Mouse (Mus musculus) T-helper 17 cell (primary cell): Measurements from ENCODE around the gene Olfr839-ps1.

Source experiments
- in situ Hi-C, 2 experiments: fragments of 300-600 bp; cut with MboI, MseI; formaldehyde crosslinking; loops; 1 replicate in 1 of 2; 2 replicates in 1 of 2; pipeline ENCODE4 v1.15.1; 2025; ENCODE audit warnings: high pct_unique_total_duplicates in 2 of 2

Gene Olfr839-ps1

DNA sequence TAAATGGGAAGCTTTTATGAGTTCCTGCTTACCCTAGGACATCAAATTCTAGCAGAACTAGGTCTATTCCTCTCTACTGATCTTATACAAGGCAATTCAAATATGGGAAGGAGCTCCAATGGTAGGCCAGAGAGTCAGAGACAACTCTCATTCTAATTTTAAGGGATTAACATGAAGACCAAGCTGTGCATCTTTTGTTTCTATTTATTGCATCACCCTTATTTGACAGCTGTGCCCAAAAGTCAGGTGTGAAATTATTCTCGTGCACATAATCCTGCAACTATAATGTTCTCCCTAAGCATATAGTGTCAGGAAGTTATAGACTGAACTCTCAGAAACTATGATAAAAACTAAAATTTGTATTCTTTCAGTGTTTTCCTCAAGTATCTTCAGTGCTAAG is at the start of gene Olfr839-ps1:
Olfr839-ps1 (minus strand) TSS at position 101 of the 400 bp plus-strand sequence.
- in situ Hi-C loops: no loop called here

DNA sequence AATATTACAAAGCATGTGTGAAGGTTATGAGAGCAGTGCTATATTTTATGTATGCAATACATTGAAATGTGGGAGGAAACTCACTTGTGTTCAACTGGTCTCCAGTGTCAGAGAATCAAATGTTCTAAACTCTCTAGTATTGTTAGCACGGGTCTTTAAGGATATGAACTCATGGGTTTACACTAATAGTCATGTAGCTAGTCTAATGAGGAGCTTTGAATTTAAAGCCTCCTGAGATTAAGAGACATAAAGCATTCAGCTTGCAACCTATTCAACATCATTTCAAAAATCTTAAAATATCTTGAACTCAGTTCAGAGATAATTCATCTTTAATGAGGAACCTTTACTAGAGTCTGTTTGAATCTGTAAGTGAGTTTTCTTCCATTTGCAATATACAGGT is 41.1 kb downstream of the Olfr839-ps1 start, which contains the start of gene Olfr837:
Olfr837 (plus strand) TSS at position 301 of the 400 bp plus-strand sequence.
- in situ Hi-C loops: no loop called here

DNA sequence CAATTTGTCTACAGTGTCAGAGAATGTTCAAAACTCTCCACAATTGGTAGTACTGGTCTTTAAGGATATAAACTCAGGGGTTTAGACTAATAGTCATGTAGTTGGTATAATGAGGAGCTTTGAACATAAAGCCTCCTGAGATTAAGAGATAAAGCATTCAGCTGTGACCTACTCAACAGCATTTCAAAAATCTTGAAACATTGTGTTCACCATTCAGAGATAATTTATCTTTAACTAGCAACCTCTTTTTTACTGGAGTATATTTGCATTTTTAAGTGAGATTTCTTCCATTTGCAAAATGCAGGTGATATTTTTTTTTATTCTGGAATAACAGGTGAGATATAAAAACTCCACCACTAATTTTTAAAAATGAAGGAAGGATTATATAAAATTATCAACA is 57.0 kb downstream of the Olfr839-ps1 start, which contains the start of gene Olfr836:
Olfr836 (plus strand) TSS at position 301 of the 400 bp plus-strand sequence.
- in situ Hi-C loops: no loop called here
